Mouse (Mus musculus) hindbrain, embryonic 11.5 days (tissue): ENCODE results near the gene Taf3. TPM values are rescaled to one million over a fixed set of nuclear protein-coding genes. Genes with fewer than 3 reads are reported as not detected.

Source experiments
- ATAC-seq: fragments of 200-750 bp; cut with Nextera tagmentation; 2 replicates; pipeline ENCODE4 v1.8.0; 2017; ENCODE audit warnings: mild to moderate bottlenecking, moderate TSS enrichment, moderate library complexity; ENCODE audit not compliant: low FRiP score
- DNase-seq: peaks from one replicate; pipeline ENCODE4 v3.0.0-alpha.2; 2015; ENCODE audit warnings: low spot score
- H3K27ac ChIP-seq: fragments of 300-500 bp; sonication (generic); 2 replicates; pipeline ENCODE4 v1.5.1; 2014; ENCODE audit warnings: mild to moderate bottlenecking, low read depth, low read length
- H3K27me3 ChIP-seq: fragments of 300-500 bp; sonication (generic); 2 replicates; pipeline ENCODE4 v1.6.1; 2014; ENCODE audit warnings: mild to moderate bottlenecking, low read length, moderate library complexity, mixed read lengths; ENCODE audit not compliant: control insufficient read depth, insufficient read depth
- H3K36me3 ChIP-seq: fragments of 300-500 bp; sonication (generic); 2 replicates; pipeline ENCODE4 v1.6.1; 2014; ENCODE audit warnings: mild to moderate bottlenecking, low read length, moderate library complexity, mixed read lengths; ENCODE audit not compliant: control insufficient read depth, insufficient read depth
- H3K4me1 ChIP-seq: fragments of 300-500 bp; sonication (generic); replicated peaks from 2 replicates; pipeline ENCODE4 v1.6.1; 2014; ENCODE audit warnings: low read length, mixed read lengths; ENCODE audit not compliant: control insufficient read depth, insufficient read depth
- H3K4me2 ChIP-seq: fragments of 300-500 bp; sonication (generic); replicated peaks from 2 replicates; pipeline ENCODE4 v1.6.1; 2014; ENCODE audit warnings: mild to moderate bottlenecking, low read depth, low read length
- H3K4me3 ChIP-seq: fragments of 300-500 bp; sonication (generic); 2 replicates; pipeline ENCODE4 v1.5.1; 2014; ENCODE audit warnings: low read depth, low read length
- H3K9ac ChIP-seq: fragments of 300-500 bp; sonication (generic); 2 replicates; pipeline ENCODE4 v1.6.1; 2014; ENCODE audit warnings: low read depth, low read length
- H3K9me3 ChIP-seq: fragments of 300-500 bp; sonication (generic); 2 replicates; pipeline ENCODE4 v1.6.1; 2016; ENCODE audit warnings: low read length; ENCODE audit not compliant: control insufficient read depth
- WGBS: fragments of 180-500 bp; shearing (Covaris S2); extraction: QIAGEN DNeasy Blood & Tissue Kit; methylation state at CpG from one replicate; pipeline ENCODE4 v1.1.7; 2014; 5-methylcytosine and 5-hydroxymethylcytosine counted together
- polyA plus RNA-seq: library from polyadenylated mRNA; unstranded; fragments of >200 nt; fragmentation: Nextera tagmentation; extraction: Ambion mirVana; gene quantifications from 2 replicates; pipeline ENCODE4 v1.2.1, GENCODE M21; 2014

Gene Taf3
- polyA plus RNA-seq, 1 experiment from 2014 or later = 18.9 TPM

DNA sequence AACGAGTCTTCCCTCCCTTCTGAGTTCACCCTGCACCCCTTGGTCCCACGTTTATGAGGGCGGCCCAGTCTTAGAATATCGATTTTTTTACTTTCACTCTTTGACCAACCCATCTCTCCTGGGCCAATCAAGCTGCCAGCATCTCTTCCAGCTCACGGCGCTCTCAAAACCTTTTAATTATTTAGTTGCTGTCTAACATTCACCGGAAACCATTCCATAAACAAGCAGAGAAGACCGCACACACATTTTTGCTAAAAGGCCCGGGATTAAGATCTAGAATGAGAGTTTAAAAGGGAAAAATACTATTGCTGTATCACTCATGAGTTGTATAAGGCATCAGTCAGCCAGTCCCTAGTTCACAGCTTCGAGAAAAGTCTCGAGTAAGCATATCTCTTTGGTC lies 168.1 kb downstream of the Taf3 start:
- H3K4me2 ChIP-seq = no peak overlapping the region

DNA sequence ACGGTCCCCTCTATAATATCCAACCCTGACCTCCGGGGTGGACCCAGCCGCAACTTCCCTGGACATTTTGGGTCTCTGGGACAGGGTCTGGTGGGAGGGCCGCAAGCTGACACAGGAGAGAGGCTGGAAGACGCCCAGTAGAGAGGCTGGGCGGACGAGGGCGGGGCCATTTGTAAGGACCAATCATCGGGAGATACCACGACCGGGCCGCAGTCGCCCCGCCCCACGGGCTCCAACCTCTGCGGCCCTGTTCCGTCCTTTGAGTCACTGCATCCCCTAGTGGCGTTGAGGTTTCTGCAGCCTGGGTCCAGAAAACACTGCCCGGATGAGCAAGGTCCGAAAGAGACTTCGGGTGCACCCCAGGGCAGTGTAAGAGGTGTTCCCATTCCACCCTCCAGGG lies 168.9 kb downstream of the Taf3 start:
- H3K9me3 ChIP-seq = no peaks in the 10 kb centered on the region
- peak overlapping the region; percentile 43 for H3K4me3 ChIP-seq
- H3K4me1 ChIP-seq = peaks cover 8% of the 10 kb centered on the region
- DNase-seq (peak; percentile 96), ATAC-seq (peak; percentile 93)
- peak overlapping the region; percentile 93 for H3K4me2 ChIP-seq
- H3K9ac ChIP-seq = no peak overlapping the region
- H3K27ac ChIP-seq = no peak overlapping the region
- peaks cover 86% of the 10 kb centered on the region for H3K27me3 ChIP-seq
- H3K36me3 ChIP-seq = no peaks in the 10 kb centered on the region
- WGBS = 0% methylated on average over 21 of the region's 21 CpGs

More for the DNA sequence above, 168.1 kb downstream of the Taf3 start:
- Histone ChIP-seq H3K4me1 (peaks cover 8% of the 10 kb centered on the region), H3K9ac (no peak overlapping the region), H3K4me3 (no peak overlapping the region), H3K9me3 (no peaks in the 10 kb centered on the region), H3K27ac (no peak overlapping the region), H3K27me3 (peaks cover 84% of the 10 kb centered on the region), H3K36me3 (no peaks in the 10 kb centered on the region)
- DNase-seq (peak; percentile 36), ATAC-seq (no peak)
- WGBS = 4% methylated on average over 11 of the region's 11 CpGs

DNA sequence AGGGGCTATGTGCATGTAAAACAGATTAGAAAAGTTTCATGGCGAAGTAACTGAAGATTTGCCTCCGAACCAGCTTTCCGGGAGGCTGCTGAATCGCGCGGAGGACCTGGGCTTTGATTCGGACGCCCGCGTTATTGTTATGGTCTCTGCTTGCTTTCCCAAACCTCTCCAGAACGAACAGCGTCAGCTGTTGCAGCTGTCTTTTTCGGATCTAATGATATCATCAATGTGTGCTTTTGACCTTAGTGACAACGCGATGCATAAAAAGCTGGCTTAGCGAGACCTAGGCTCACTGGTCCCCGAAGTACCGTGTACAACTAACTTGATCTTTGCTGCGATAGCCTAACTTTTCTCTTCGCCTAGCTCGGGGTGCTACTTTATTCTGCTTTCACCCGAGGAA lies 169.3 kb downstream of the Taf3 start:
- DNase-seq (no peak), ATAC-seq (peak; percentile 36)
- no peaks in the 10 kb centered on the region for H3K36me3 ChIP-seq
- peaks cover 86% of the 10 kb centered on the region for H3K27me3 ChIP-seq
- H3K9ac ChIP-seq = no peak overlapping the region
- H3K27ac ChIP-seq = no peak overlapping the region
- peak overlapping the region; percentile 43 for H3K4me3 ChIP-seq
- peak overlapping the region; percentile 93 for H3K4me2 ChIP-seq
- H3K4me1 ChIP-seq = peaks cover 8% of the 10 kb centered on the region
- H3K9me3 ChIP-seq = no peaks in the 10 kb centered on the region
- WGBS = under 1% methylated on average over 22 of the region's 22 CpGs

DNA sequence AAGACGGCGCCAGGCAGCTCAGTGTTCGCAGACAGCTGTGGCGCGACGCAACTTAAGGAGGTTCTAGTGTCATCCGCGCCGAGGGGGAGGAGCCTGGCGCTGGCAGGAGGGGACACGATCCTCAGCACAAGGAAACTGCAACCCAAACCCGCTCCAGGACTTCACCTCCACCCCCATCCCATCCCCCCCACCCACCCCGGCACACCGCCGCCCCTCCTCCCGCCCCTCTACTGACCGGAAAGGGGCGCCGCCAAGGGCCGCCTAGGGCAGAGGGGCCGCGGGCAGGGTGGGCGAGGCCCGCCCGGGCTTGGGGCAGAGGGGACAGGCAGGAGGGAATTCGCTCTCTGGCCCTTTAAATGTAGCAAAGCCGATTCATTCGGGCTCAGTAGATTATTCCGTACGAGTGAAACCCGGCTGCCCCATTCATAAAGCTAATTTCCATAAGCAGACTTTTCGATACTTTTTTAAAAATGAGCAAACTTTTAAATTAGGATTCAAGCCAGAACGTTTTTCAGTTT lies 169.8 kb downstream of the Taf3 start:
- WGBS = under 1% methylated on average over 24 of the region's 33 CpGs
- ATAC-seq (peak; percentile 34), DNase-seq (peak; percentile 67)
- peaks cover 8% of the 10 kb centered on the region for H3K4me1 ChIP-seq
- H3K27ac ChIP-seq = no peak overlapping the region
- H3K4me3 ChIP-seq = peak overlapping the region; percentile 43
- H3K9ac ChIP-seq = 0 out of 2 replicates have a peak overlapping the region, but pooled peaks have one; percentile 19
- peaks cover 86% of the 10 kb centered on the region for H3K27me3 ChIP-seq
- peak overlapping the region; percentile 93 for H3K4me2 ChIP-seq
- no peaks in the 10 kb centered on the region for H3K36me3 ChIP-seq
- H3K9me3 ChIP-seq = no peaks in the 10 kb centered on the region

DNA sequence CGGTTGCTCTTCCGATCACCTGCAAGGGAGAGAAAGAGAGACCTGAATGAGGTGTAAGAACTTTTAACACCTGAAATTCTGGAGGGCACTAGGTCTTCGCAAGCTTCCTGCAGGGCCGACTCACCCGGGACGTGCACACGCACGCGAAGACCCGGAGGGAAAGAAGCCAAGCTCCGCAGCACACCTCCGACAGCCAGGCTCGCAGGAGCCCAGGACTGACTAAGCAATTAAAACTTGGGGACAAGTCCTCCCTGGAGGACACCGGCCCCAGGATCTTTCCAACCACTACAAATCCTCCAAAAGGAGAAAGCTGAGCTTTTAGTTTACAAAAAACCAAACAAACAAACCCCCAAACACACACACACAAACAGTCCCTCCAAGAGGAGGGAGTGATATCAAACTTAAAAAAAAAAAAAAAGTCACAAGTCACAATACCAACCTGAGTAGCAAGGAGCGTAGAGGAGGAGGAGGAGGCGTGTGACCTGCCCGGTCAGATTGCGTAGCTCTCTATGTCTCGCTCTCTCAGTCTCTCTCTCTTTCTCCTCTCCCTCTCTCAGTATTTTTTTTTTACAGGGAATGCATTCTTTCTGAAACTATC lies 170.3 kb downstream of the Taf3 start:
- Histone ChIP-seq H3K27ac (no peak overlapping the region), H3K4me2 (peak overlapping the region; percentile 93), H3K4me1 (peaks cover 8% of the 10 kb centered on the region), H3K9me3 (no peaks in the 10 kb centered on the region), H3K36me3 (no peaks in the 10 kb centered on the region), H3K27me3 (peaks cover 85% of the 10 kb centered on the region), H3K9ac (no peak overlapping the region), H3K4me3 (peak overlapping the region; percentile 43)
- ATAC-seq (no peak), DNase-seq (peak; percentile 57)
- 1% methylated on average over 19 of the region's 19 CpGs for WGBS

DNA sequence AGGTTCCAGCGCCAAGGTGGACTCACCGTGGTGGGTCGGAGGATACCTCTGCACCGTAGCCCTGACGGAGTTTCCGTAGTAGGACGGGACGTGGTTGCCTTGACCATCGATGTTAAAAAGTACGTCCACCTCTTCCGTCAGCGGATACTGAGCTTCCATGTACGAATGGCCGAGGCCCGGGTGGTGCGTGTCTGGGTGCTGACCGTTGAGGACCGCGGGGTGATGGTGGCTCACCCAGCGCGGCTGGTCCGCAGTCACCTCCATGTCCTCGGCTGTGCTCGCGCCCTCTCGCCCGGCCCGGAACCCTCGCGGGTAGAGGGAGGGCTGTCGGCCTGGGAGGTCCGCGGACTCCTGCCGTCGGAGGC lies 171.1 kb downstream of the Taf3 start:
- Histone ChIP-seq H3K4me3 (peak overlapping the region; percentile 43), H3K4me1 (peaks cover 2% of the 10 kb centered on the region), H3K9ac (no peak overlapping the region), H3K27ac (peak overlapping the region; percentile 20; the same call in 1 of the 2 replicates), H3K9me3 (no peaks in the 10 kb centered on the region), H3K4me2 (peak overlapping the region; percentile 1; the same call in 1 of the 2 replicates), H3K27me3 (peaks cover 84% of the 10 kb centered on the region), H3K36me3 (no peaks in the 10 kb centered on the region)
- ATAC-seq (no peak), DNase-seq (peak; percentile 68)
- WGBS = under 1% methylated on average over 35 of the region's 35 CpGs

DNA sequence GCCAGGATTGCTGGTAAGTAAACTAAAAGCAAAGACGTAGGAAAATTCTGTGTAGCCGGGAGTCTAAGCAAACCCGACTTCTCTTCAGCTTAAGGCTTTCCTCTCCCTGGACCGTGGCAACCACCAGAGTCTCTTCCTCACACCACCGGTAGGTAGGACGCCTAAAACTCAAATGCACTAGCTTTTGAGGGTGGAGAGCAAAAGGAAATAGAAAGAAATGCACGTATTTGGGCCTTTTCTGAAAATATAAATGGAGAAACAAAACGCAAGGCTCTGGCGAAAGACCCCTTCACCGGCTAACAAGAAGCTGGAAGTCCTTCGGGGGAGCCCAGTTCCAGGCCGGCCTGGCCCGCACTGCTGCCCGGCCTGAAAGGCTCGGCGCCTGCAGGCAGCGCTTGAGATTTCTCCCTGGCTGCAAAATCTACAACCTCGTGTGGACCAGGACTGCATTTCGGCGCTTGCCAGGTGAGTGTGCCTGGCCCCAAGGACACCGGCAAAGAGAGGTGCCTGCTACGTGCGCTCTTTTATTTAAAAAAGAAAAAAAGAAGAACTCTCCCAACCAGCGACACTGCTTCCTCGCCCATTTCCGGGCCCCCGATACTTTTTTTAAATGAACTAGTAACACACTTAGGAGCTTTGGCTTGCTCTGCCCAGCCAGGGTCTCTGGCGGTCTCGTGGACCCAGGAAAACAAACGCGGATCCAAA lies 171.6 kb downstream of the Taf3 start:
- H3K27me3 ChIP-seq = peaks cover 79% of the 10 kb centered on the region
- peak overlapping the region; percentile 16; the same call in 1 of the 2 replicates for H3K9ac ChIP-seq
- peaks cover 2% of the 10 kb centered on the region; the same call in 1 of the 2 replicates for H3K4me1 ChIP-seq
- WGBS = 1% methylated on average over 31 of the region's 31 CpGs
- ATAC-seq (no peak), DNase-seq (peak; percentile 62)
- H3K36me3 ChIP-seq = no peaks in the 10 kb centered on the region
- H3K27ac ChIP-seq = no peak overlapping the region
- H3K4me2 ChIP-seq = peak overlapping the region; percentile 19
- peak overlapping the region; percentile 43 for H3K4me3 ChIP-seq
- H3K9me3 ChIP-seq = no peaks in the 10 kb centered on the region

DNA sequence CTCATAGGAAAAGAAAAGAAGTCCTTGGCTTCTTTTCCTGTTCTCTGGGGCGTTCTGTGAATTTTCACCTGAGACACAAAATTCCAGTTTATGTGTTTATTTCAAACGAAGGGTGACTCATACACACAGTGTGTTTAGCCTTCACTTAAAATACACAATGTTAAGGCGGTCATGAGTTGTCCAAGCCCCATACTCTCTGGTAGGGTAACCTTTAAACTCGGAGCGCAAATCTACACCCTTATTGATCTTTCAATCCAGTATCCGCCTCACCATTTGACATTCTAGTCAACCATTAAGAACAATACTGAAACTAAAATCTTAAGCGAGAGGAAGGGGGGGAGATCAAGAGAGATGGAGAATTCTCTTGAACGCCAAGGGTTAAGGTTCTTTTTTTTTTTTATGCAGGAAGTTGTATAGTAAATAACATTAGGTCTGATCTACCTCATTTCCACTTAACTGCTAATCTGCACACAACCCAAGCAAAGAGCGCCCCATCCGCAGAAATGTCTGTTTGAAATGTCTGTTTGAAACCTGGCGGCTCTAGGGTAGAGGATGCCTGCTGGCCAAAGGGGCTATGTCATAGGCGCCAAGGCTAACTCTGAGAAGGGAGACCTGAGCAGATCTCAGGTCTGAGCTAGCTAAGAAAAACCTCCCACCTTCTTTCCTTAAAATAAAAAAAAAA lies 172.6 kb downstream of the Taf3 start:
- ATAC-seq (no peak), DNase-seq (peak; percentile 48)
- Histone ChIP-seq H3K4me2 (no peak overlapping the region; the same call in 1 of the 2 replicates), H3K9ac (no peak overlapping the region), H3K27me3 (peaks cover 73% of the 10 kb centered on the region), H3K27ac (no peak overlapping the region), H3K4me3 (peak overlapping the region; percentile 43; the same call in 1 of the 2 replicates), H3K9me3 (no peaks in the 10 kb centered on the region), H3K4me1 (peaks cover 2% of the 10 kb centered on the region; the same call in 1 of the 2 replicates), H3K36me3 (no peaks in the 10 kb centered on the region)
- 3% methylated on average over 12 of the region's 12 CpGs for WGBS
